In genomic region chr12:107996773-107997172, GRCm38 (mm10) we compare ENCODE assay signal across 13 mouse cellular contexts. TPM values are rescaled to one million over a fixed set of nuclear protein-coding genes. Genes with fewer than 3 reads are reported as not detected.
DNase-seq lines count a peak whose midpoint lies in the region; ATAC-seq lines count a peak whose summit lies in the region.
"Had no signal": no experiment of that assay in that cellular context is flagged by ENCODE, and none has a peak within 500 bp of the region (broad histone marks: within the 10 kb centered on the region; RNA-seq: fewer than 3 reads in every experiment).

No protein-coding gene starts in this region.

- H3K9ac ChIP-seq in hindbrain, embryonic 12.5 days: no peak overlapping the region
- peak overlapping the region; percentile 100 for H3K9ac ChIP-seq in forebrain, embryonic 14.5 days (ENCODE audit: low read length)
- H3K9ac ChIP-seq in midbrain, embryonic 13.5 days (replicated peaks): peak overlapping the region; percentile 46; the same call in 1 of the 2 replicates
- H3K9ac ChIP-seq in liver, embryonic 11.5 days (ENCODE audit: low read depth, low read length): no peak overlapping the region
- H3K9ac ChIP-seq: heart, embryonic 15.5 days; lung, embryonic 14.5 days had no signal

- H3K4me3 ChIP-seq in hindbrain, embryonic 12.5 days: no peak overlapping the region
- no peak overlapping the region for H3K4me3 ChIP-seq in hindbrain, embryonic 10.5 days
- peak overlapping the region; percentile 98 for H3K4me3 ChIP-seq in forebrain, embryonic 14.5 days (ENCODE audit: low read depth, low read length)
- peak overlapping the region; percentile 96; the same call in 1 of the 2 replicates for H3K4me3 ChIP-seq in midbrain, embryonic 13.5 days (replicated peaks)
- no peak overlapping the region for H3K4me3 ChIP-seq in liver, embryonic 11.5 days (ENCODE audit: low read depth, low read length)
- H3K4me3 ChIP-seq: heart, embryonic 15.5 days had no signal

- WGBS in hindbrain, embryonic 12.5 days: 57% methylated on average over 4 of the region's 4 CpGs
- 71% methylated on average over 4 of the region's 4 CpGs for WGBS in hindbrain, embryonic 10.5 days
- 14% methylated on average over 4 of the region's 4 CpGs for WGBS in forebrain, embryonic 14.5 days
- 54% methylated on average over 4 of the region's 4 CpGs for WGBS in midbrain, embryonic 13.5 days
- WGBS in liver, embryonic 11.5 days: 46% methylated on average over 4 of the region's 4 CpGs

- H3K27ac ChIP-seq in hindbrain, embryonic 12.5 days: no peak overlapping the region
- no peak overlapping the region for H3K27ac ChIP-seq in hindbrain, embryonic 10.5 days
- peak overlapping the region; percentile 99 for H3K27ac ChIP-seq in forebrain, embryonic 14.5 days (ENCODE audit: low read depth, low read length)
- H3K27ac ChIP-seq in midbrain, embryonic 13.5 days: peak overlapping the region; percentile 1; the same call in 1 of the 2 replicates
- H3K27ac ChIP-seq in liver, embryonic 11.5 days (ENCODE audit: low read depth, low read length): no peak overlapping the region
- H3K27ac ChIP-seq: heart, embryonic 15.5 days had no signal

- peaks cover 74% of the 10 kb centered on the region for H3K4me1 ChIP-seq in hindbrain, embryonic 12.5 days
- H3K4me1 ChIP-seq in hindbrain, embryonic 10.5 days (replicated peaks): peaks cover 47% of the 10 kb centered on the region
- H3K4me1 ChIP-seq in forebrain, embryonic 14.5 days (ENCODE audit: control insufficient read depth, insufficient read depth, low read length): peaks cover 41% of the 10 kb centered on the region
- peaks cover 80% of the 10 kb centered on the region for H3K4me1 ChIP-seq in midbrain, embryonic 13.5 days (replicated peaks)
- no peaks in the 10 kb centered on the region for H3K4me1 ChIP-seq in liver, embryonic 11.5 days (replicated peaks; ENCODE audit: control insufficient read depth, insufficient read depth, low read length)

- H3K27me3 ChIP-seq in hindbrain, embryonic 12.5 days: peaks cover 7% of the 10 kb centered on the region; the same call in 1 of the 2 replicates
- H3K27me3 ChIP-seq in hindbrain, embryonic 10.5 days (ENCODE audit: insufficient read depth, poor library complexity, severe bottlenecking): peaks cover 81% of the 10 kb centered on the region
- H3K27me3 ChIP-seq in forebrain, embryonic 14.5 days (replicated peaks; ENCODE audit: control insufficient read depth, insufficient read depth, low read length): no peaks in the 10 kb centered on the region
- H3K27me3 ChIP-seq in midbrain, embryonic 13.5 days: no peaks in the 10 kb centered on the region
- H3K27me3 ChIP-seq in liver, embryonic 11.5 days (replicated peaks; ENCODE audit: control insufficient read depth, insufficient read depth, low read length): peaks cover 33% of the 10 kb centered on the region

- DNase-seq in hindbrain, embryonic 10.5 days (ENCODE audit: low spot score): no peak
- peak; percentile 47 for DNase-seq in brain, adult 2 months (ENCODE audit: low read depth, low spot score)
- DNase-seq in forebrain, embryonic 14.5 days (ENCODE audit: low spot score): peak; percentile 38
- no peak for DNase-seq in urinary bladder, postnatal 36 days (ENCODE audit: low spot score in 2 of 2)
- DNase-seq in liver, embryonic 11.5 days (ENCODE audit: low spot score): no peak
- DNase-seq: cerebellum, postnatal 25 days; gastrocnemius, postnatal 36 days; kidney, adult 8-10 months; lung, embryonic 14.5 days had no signal

- H3K4me2 ChIP-seq in hindbrain, embryonic 12.5 days (replicated peaks): peak overlapping the region; percentile 67
- H3K4me2 ChIP-seq in forebrain, embryonic 14.5 days (ENCODE audit: low read length): peak overlapping the region; percentile 65
- H3K4me2 ChIP-seq in midbrain, embryonic 13.5 days (replicated peaks): peak overlapping the region; percentile 84
- no peak overlapping the region for H3K4me2 ChIP-seq in liver, embryonic 11.5 days
- H3K4me2 ChIP-seq: heart, embryonic 15.5 days; lung, embryonic 14.5 days had no signal

- no peaks in the 10 kb centered on the region for H3K36me3 ChIP-seq in hindbrain, embryonic 12.5 days
- no peaks in the 10 kb centered on the region for H3K36me3 ChIP-seq in hindbrain, embryonic 10.5 days
- no peaks in the 10 kb centered on the region for H3K36me3 ChIP-seq in forebrain, embryonic 14.5 days (ENCODE audit: control insufficient read depth, insufficient read depth, low read length)
- no peaks in the 10 kb centered on the region for H3K36me3 ChIP-seq in midbrain, embryonic 13.5 days
- no peaks in the 10 kb centered on the region for H3K36me3 ChIP-seq in liver, embryonic 11.5 days (ENCODE audit: control insufficient read depth, insufficient read depth, low read length)
- H3K36me3 ChIP-seq: heart, embryonic 15.5 days had no signal

- H3K9me3 ChIP-seq in hindbrain, embryonic 12.5 days (replicated peaks): no peaks in the 10 kb centered on the region
- no peaks in the 10 kb centered on the region for H3K9me3 ChIP-seq in hindbrain, embryonic 10.5 days
- no peaks in the 10 kb centered on the region for H3K9me3 ChIP-seq in forebrain, embryonic 14.5 days (replicated peaks; ENCODE audit: control insufficient read depth, low read length)
- H3K9me3 ChIP-seq in midbrain, embryonic 13.5 days: no peaks in the 10 kb centered on the region
- no peaks in the 10 kb centered on the region for H3K9me3 ChIP-seq in liver, embryonic 11.5 days (ENCODE audit: control insufficient read depth, low read length)
- H3K9me3 ChIP-seq: heart, embryonic 15.5 days had no signal

- no peak for ATAC-seq in hindbrain, embryonic 12.5 days (ENCODE audit: low FRiP score)
- no peak for ATAC-seq in forebrain, embryonic 14.5 days
- no peak for ATAC-seq in midbrain, embryonic 13.5 days
- ATAC-seq in erythroid progenitor cell, adult 5-6 weeks (replicated peaks; ENCODE audit: low FRiP score, poor library complexity, severe bottlenecking): no peak
- no peak for ATAC-seq in liver, embryonic 11.5 days (replicated peaks; ENCODE audit: low FRiP score)

RNA-seq across cellular contexts. Expression of gene Bcl11b, which starts 6.6 kb away (rescaled TPM):
- 25.9 and 37.1 TPM in 2 replicates for polyA plus RNA-seq in hindbrain, embryonic 12.5 days (2016; fragmentation: Nextera tagmentation; extraction: Ambion mirVana)
- 3.0 and 3.3 TPM in 2 replicates for polyA plus RNA-seq in hindbrain, embryonic 10.5 days (2016; fragmentation: Nextera tagmentation; extraction: Ambion mirVana)
- polyA plus RNA-seq in forebrain, embryonic 14.5 days (2014; fragmentation: Nextera tagmentation; extraction: Ambion mirVana): 76.7 and 86.5 TPM in 2 replicates
- 19.2 and 27.0 TPM in 2 replicates for polyA plus RNA-seq in midbrain, embryonic 13.5 days (2015; fragmentation: Nextera tagmentation; extraction: Ambion mirVana)
- total RNA-seq in erythroid progenitor cell, adult 5-6 weeks (2015; ENCODE audit: low replicate concordance): 0.72 and 1.3 TPM in 2 replicates
- total RNA-seq in erythroid progenitor cell, adult 5-6 weeks (2017; ENCODE audit: low replicate concordance): 0.38 and 1.3 TPM in 2 replicates
- polyA plus RNA-seq in liver, embryonic 11.5 days (2014; fragmentation: Nextera tagmentation; extraction: Ambion mirVana): 0.53 and 0.90 TPM in 2 replicates

Comparison
In these comparisons a context has a peak if more than half of its experiments do, and no peak if none do; other contexts are left out.
1. H3K27ac ChIP-seq: peak in forebrain, embryonic 14.5 days (single experiment) and midbrain, embryonic 13.5 days (single experiment); none in hindbrain, embryonic 12.5 days (single experiment), hindbrain, embryonic 10.5 days (single experiment) and liver, embryonic 11.5 days (single experiment).
2. H3K4me3 ChIP-seq: peak in forebrain, embryonic 14.5 days (single experiment) and midbrain, embryonic 13.5 days (single experiment); none in hindbrain, embryonic 12.5 days (single experiment), hindbrain, embryonic 10.5 days (single experiment) and liver, embryonic 11.5 days (single experiment).
3. H3K9ac ChIP-seq: peak in forebrain, embryonic 14.5 days (single experiment) and midbrain, embryonic 13.5 days (single experiment); none in hindbrain, embryonic 12.5 days (single experiment) and liver, embryonic 11.5 days (single experiment).
4. DNase-seq: peak in brain, adult 2 months (single experiment) and forebrain, embryonic 14.5 days (single experiment); none in hindbrain, embryonic 10.5 days (single experiment), urinary bladder, postnatal 36 days (0 of 2) and liver, embryonic 11.5 days (single experiment).